ENCODE assay signal across 22 mouse cellular contexts in genomic region chr13:60309926-60310325, GRCm38 (mm10).
DNase-seq lines count a peak whose midpoint lies in the region; ATAC-seq and TF ChIP-seq lines count a peak whose summit lies in the region.
"Had no signal": no experiment of that assay in that cellular context is flagged by ENCODE, and none has a peak within 500 bp of the region (broad histone marks: within the 10 kb centered on the region; RNA-seq: fewer than 3 reads in every experiment).

No protein-coding gene starts in this region.

- H3K4me3 ChIP-seq in gastrocnemius, adult 2 months: no peak overlapping the region
- H3K4me3 ChIP-seq in brown adipose tissue, adult 24 weeks (ENCODE audit: insufficient read depth, low read depth, low read length): no peak overlapping the region
- H3K4me3 ChIP-seq in midbrain, embryonic 15.5 days: no peak overlapping the region
- H3K4me3 ChIP-seq: embryonic facial prominence, embryonic 15.5 days; hindbrain, embryonic 15.5 days; midbrain, embryonic 10.5 days had no signal

- DNase-seq in gastrocnemius, adult 2 months: no peak
- DNase-seq in gastrocnemius, postnatal 25 days: no peak
- peak; percentile 23 for DNase-seq in urinary bladder, postnatal 25 days (ENCODE audit: low spot score)
- DNase-seq in urinary bladder, postnatal 4 days (ENCODE audit: low spot score in 2 of 2): no peak
- no peak for DNase-seq in layer of hippocampus, adult 11-12 months (ENCODE audit: low spot score)
- DNase-seq: B cell, adult 2 months; cerebellum, adult 11 months; cerebellum, adult 9-11 months; gastrocnemius, postnatal 14 days; kidney, adult 11 months; left cerebral cortex, postnatal 4 days; liver, postnatal 0 days had no signal

- no peaks in the 10 kb centered on the region for H3K4me1 ChIP-seq in brown adipose tissue, adult 24 weeks (ENCODE audit: control insufficient read depth, insufficient read depth, insufficient read length, low read length)
- no peaks in the 10 kb centered on the region for H3K4me1 ChIP-seq in midbrain, embryonic 15.5 days
- H3K4me1 ChIP-seq: midbrain, embryonic 10.5 days had no signal

- H3K27me3 ChIP-seq in midbrain, embryonic 15.5 days (replicated peaks): no peaks in the 10 kb centered on the region
- H3K27me3 ChIP-seq: embryonic facial prominence, embryonic 15.5 days; hindbrain, embryonic 15.5 days had no signal

- no peak overlapping the region for H3K4me2 ChIP-seq in midbrain, embryonic 15.5 days
- H3K4me2 ChIP-seq: embryonic facial prominence, embryonic 15.5 days; hindbrain, embryonic 15.5 days had no signal

- WGBS in midbrain, embryonic 15.5 days: 91% methylated on average over 4 of the region's 4 CpGs

- H3K9me3 ChIP-seq in midbrain, embryonic 15.5 days: no peaks in the 10 kb centered on the region
- H3K9me3 ChIP-seq: embryonic facial prominence, embryonic 15.5 days; hindbrain, embryonic 15.5 days; midbrain, embryonic 10.5 days had no signal

- intact Hi-C loops in gastrocnemius, adult 2 months (cut with DNase I): no loop called here

- no peaks in the 10 kb centered on the region for H3K36me3 ChIP-seq in midbrain, embryonic 15.5 days (replicated peaks)
- H3K36me3 ChIP-seq: embryonic facial prominence, embryonic 15.5 days; hindbrain, embryonic 15.5 days; midbrain, embryonic 10.5 days had no signal

- ATAC-seq in monocyte, adult 5-6 weeks (replicated peaks; ENCODE audit: insufficient number of reproducible peaks, low FRiP score, low TSS enrichment, poor library complexity, severe bottlenecking): no peak
- no peak for ATAC-seq in midbrain, embryonic 15.5 days (replicated peaks)
- ATAC-seq: activated CD4-positive, CD25-positive, alpha-beta regulatory T cell, adult 4 months; forebrain, embryonic 16.5 days; liver, postnatal 0 days; lung, postnatal 0 days had no signal

- TF ChIP-seq CTCF in gastrocnemius, adult 2 months (IDR thresholded peaks at IDR 0.05): no peak

- H3K27ac ChIP-seq in gastrocnemius, adult 2 months: peak overlapping the region; percentile 35; the same call in 1 of the 2 replicates
- peak overlapping the region; percentile 53 for H3K27ac ChIP-seq in brown adipose tissue, adult 24 weeks (replicated peaks; ENCODE audit: low read depth, low read length)
- H3K27ac ChIP-seq in midbrain, embryonic 15.5 days: no peak overlapping the region
- H3K27ac ChIP-seq: embryonic facial prominence, embryonic 15.5 days; hindbrain, embryonic 15.5 days; macrophage; midbrain, embryonic 10.5 days had no signal

- no peak overlapping the region for H3K9ac ChIP-seq in midbrain, embryonic 15.5 days
- H3K9ac ChIP-seq: embryonic facial prominence, embryonic 15.5 days; hindbrain, embryonic 15.5 days; liver, postnatal 0 days had no signal
